Mouse (Mus musculus): ENCODE results near the gene Chrnb1. TPM values are rescaled to one million over a fixed set of nuclear protein-coding genes. Genes with fewer than 3 reads are reported as not detected.

The Chrnb1 gene
- polyA plus RNA-seq, 1 experiment from 2014 or later = 3.5 TPM

DNA sequence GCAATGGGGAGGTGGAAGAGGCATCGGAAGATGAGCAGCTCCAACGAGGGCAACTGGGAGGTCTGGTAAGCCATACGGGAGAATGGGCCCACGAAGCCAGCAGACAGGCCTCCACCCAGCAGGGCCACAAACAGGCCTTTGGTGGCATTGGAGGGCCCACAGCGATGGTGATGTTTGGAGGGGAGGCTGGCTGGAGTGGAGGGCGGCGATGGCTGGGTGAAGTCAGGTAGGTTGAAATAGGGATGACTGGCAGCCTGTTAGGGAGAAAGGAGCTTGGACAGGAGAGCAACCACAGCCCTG, 34.9 kb downstream of the Chrnb1 start:
- H3K9ac ChIP-seq (ENCODE audit: low read length) = no peak overlapping the region
- H3K9me3 ChIP-seq (ENCODE audit: control insufficient read depth, low read length) = no peaks in the 10 kb centered on the region
- H3K4me1 ChIP-seq (replicated peaks; ENCODE audit: control insufficient read depth, insufficient read depth, low read length) = peaks cover 29% of the 10 kb centered on the region
- H3K4me2 ChIP-seq (ENCODE audit: low read length) = no peak overlapping the region
- H3K4me3 ChIP-seq (ENCODE audit: low read depth, low read length) = no peak overlapping the region
- 92% methylated on average over 7 of the region's 7 CpGs for WGBS
- DNase-seq (ENCODE audit: low spot score) = no peak
- no peak overlapping the region for H3K27ac ChIP-seq (ENCODE audit: low read depth)
- ATAC-seq (replicated peaks; ENCODE audit: low FRiP score, low TSS enrichment, low read depth) = no peak
- no peaks in the 10 kb centered on the region for H3K27me3 ChIP-seq (replicated peaks; ENCODE audit: control insufficient read depth, insufficient read depth, low read length)
- no peaks in the 10 kb centered on the region for H3K36me3 ChIP-seq (ENCODE audit: control insufficient read depth, insufficient read depth, low read length)

DNA sequence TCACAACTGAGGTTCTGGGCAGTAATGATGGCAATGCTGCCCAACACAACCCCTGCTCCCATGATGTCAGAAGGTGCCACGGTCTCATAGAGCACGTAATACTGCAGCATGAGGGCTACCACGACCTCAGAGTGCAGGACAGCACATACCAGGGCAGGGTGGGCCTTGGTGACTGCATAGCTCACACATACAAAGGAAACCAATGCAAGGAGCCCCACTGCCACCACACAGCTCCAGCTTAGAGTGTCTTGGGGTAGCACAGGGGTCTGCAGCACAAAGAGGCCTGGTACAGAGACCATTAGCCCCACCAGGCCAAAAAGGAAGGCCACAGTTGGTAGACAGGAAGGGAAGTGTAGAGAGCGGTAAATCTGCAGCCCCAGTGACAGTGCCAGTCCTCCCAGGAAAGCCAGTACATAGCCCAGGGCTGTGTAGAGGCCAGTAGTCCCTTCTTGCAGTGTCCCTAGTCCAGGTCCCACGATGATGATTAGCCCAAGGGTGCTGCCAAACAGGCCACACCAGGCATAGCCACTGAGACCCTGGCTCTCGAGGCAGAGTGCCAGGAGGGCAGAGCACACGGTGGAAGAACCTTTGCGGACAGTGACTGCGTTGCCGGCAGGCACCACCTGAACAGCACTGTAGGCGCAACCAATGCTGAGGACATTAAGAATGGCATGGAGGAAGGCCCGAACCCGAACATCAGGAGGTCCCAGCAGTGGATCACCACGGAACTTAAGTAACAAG, 35.4 kb downstream of the Chrnb1 start:
- H3K27me3 ChIP-seq (replicated peaks; ENCODE audit: control insufficient read depth, insufficient read depth, low read length) = no peaks in the 10 kb centered on the region
- H3K4me3 ChIP-seq (ENCODE audit: low read depth, low read length) = no peak overlapping the region; the same call in 1 of the 2 replicates
- no peak overlapping the region for H3K9ac ChIP-seq (ENCODE audit: low read length)
- peak overlapping the region; percentile 93 for H3K4me2 ChIP-seq (ENCODE audit: low read length)
- no peak for DNase-seq (ENCODE audit: low spot score)
- peak overlapping the region; percentile 99; the same call in 1 of the 2 replicates for H3K27ac ChIP-seq (ENCODE audit: low read depth)
- H3K36me3 ChIP-seq (ENCODE audit: control insufficient read depth, insufficient read depth, low read length) = no peaks in the 10 kb centered on the region
- no peak for ATAC-seq (replicated peaks; ENCODE audit: low FRiP score, low TSS enrichment, low read depth)
- 79% methylated on average over 14 of the region's 14 CpGs for WGBS
- no peaks in the 10 kb centered on the region for H3K9me3 ChIP-seq (ENCODE audit: control insufficient read depth, low read length)
- peaks cover 32% of the 10 kb centered on the region for H3K4me1 ChIP-seq (replicated peaks; ENCODE audit: control insufficient read depth, insufficient read depth, low read length)

DNA sequence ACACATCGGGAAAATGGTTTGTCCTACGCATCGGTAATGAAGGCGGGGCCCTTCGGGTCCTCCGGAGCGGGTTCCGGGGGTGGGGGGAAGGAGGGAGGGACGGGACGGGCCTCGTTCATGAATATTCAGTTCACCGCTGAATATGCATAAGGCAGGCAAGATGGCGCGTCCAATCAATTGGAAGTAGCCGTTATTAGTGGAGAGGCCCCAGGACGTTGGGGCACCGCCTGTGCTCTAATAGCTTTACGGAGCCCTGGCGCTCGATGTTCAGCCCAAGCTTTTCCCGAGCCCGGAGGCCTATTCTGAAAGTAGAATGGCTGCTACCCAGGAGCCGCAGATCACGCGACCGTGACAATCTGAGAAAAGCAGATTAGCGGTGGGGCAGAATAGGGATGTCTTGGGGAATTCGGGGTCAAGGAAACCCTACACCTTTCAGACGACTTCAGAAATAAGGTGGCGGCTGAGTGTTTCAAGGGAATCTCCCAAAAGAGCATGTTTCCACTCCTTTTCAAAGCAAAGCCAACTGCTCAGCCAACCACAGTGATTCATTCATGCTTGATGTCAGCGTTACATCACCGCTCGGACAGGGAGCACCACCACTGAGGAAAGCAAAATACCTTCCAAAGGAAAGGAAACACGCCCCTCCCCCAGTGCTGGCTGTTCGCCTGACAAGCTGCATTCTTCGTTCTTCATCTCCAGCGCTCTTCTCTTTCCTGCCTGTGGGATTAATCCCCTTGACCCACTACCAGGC, 36.6 kb downstream of the Chrnb1 start:
- WGBS = under 1% methylated on average over 37 of the region's 37 CpGs
- peak overlapping the region; percentile 56 for H3K4me3 ChIP-seq (ENCODE audit: low read depth, low read length)
- peak overlapping the region; percentile 89 for H3K9ac ChIP-seq (ENCODE audit: low read length)
- DNase-seq (ENCODE audit: low spot score) (peak; percentile 91), ATAC-seq (replicated peaks; ENCODE audit: low FRiP score, low TSS enrichment, low read depth) (peak; percentile 82)
- no peaks in the 10 kb centered on the region for H3K9me3 ChIP-seq (ENCODE audit: control insufficient read depth, low read length)
- peak overlapping the region; percentile 99 for H3K27ac ChIP-seq (ENCODE audit: low read depth)
- no peaks in the 10 kb centered on the region for H3K27me3 ChIP-seq (replicated peaks; ENCODE audit: control insufficient read depth, insufficient read depth, low read length)
- no peaks in the 10 kb centered on the region for H3K36me3 ChIP-seq (ENCODE audit: control insufficient read depth, insufficient read depth, low read length)
- peak overlapping the region; percentile 93 for H3K4me2 ChIP-seq (ENCODE audit: low read length)
- H3K4me1 ChIP-seq (replicated peaks; ENCODE audit: control insufficient read depth, insufficient read depth, low read length) = peaks cover 40% of the 10 kb centered on the region

DNA sequence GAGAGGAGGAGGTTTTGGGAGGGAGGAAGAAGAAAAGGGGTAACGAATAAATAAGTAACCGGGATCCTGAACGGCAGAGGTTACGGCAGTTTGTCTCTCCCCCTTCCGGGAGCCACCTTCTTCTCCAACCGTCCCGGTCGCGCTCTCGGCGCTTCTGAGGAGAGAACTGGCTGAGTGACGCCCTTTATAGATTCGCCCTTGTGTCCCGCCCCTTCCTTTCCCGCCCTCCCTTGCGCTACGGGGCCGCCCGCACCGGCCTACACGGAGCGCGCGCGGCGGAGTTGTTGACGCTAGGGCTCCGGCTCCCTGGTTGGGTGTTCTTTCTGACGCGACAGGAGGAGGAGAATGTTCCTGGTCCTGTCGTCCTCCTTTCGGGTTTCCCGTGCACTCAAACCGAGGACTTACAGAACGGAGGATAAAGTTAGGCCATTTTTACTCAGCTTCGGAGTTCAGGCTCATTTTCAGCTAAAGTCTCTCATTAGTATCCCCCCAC, 37.2 kb downstream of the Chrnb1 start, which contains the start of gene Polr2a:
TSS of gene Polr2a (minus strand) at position 160 of the 493 bp plus-strand sequence.
- no peaks in the 10 kb centered on the region for H3K27me3 ChIP-seq (replicated peaks; ENCODE audit: control insufficient read depth, insufficient read depth, low read length)
- H3K36me3 ChIP-seq (ENCODE audit: control insufficient read depth, insufficient read depth, low read length) = no peaks in the 10 kb centered on the region
- WGBS = under 1% methylated on average over 36 of the region's 36 CpGs
- peak; percentile 99 for DNase-seq (ENCODE audit: low spot score)
- H3K4me2 ChIP-seq (ENCODE audit: low read length) = peak within 1 kb of the TSS; percentile 93
- H3K27ac ChIP-seq (ENCODE audit: low read depth) = peak within 1 kb of the TSS; percentile 99
- peak within 1 kb of the TSS; percentile 89 for H3K9ac ChIP-seq (ENCODE audit: low read length)
- no peaks in the 10 kb centered on the region for H3K9me3 ChIP-seq (ENCODE audit: control insufficient read depth, low read length)
- ATAC-seq (replicated peaks; ENCODE audit: low FRiP score, low TSS enrichment, low read depth) = peak; percentile 95
- peak within 1 kb of the TSS; percentile 56 for H3K4me3 ChIP-seq (ENCODE audit: low read depth, low read length)
- peaks cover 41% of the 10 kb centered on the region for H3K4me1 ChIP-seq (replicated peaks; ENCODE audit: control insufficient read depth, insufficient read depth, low read length)

DNA sequence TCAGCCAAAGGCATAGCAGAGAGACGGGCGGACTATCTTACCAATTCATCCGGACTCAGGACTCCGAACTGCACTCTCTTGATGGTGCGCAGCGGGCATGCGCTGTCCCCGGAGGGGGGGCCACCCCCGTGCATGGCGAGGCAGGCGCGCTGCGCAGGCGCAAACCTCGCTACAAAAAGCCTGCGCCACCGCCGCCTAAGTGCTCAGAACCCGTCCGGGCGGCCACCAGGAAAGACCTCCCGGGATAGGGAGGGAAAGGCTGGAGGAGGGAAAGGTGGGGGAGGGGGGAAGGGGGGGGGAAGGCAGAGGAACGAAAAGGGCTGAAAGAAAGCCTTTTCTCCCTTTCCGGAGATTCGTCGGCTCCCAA, 37.7 kb downstream of the Chrnb1 start:
- H3K27ac ChIP-seq (ENCODE audit: low read depth) = peak overlapping the region; percentile 99
- no peaks in the 10 kb centered on the region for H3K9me3 ChIP-seq (ENCODE audit: control insufficient read depth, low read length)
- WGBS = under 1% methylated on average over 26 of the region's 26 CpGs

DNA sequence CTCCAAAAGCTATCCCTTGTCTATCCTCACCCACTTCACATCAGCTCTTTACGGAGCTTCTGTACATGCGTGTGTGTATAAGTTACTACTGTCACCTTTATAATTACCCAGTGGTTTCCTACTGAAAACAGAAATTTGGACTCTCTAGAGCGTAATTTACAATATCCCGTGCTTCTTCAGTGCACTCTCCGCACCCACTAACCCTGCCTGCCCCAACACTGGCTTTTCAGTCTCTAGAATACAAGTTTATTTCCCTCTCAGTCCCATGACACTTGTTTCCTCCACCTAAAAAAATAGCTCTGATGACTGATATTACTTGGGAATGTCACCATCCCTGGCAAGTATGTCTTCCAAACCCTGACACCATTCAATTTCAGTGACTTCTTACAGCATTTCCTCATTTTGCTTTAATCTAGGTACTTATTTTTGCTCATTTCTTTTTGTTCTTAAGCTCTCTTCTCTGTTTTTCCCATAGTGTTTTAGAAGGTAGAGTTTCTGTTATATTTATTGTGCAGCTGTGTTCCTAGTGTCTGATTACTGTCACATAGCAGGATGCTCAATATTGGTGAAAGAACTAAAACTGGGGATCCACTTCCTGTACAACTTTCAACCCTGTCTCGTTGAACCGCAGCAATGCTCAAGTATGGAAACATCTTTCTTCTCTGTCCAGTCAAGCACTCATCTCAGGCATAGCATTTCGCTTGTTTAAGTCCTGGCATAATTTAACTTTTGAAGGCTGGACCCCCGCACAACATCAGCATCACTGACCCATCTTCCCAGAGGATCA, 38.2 kb downstream of the Chrnb1 start:
- Histone ChIP-seq H3K36me3 (ENCODE audit: control insufficient read depth, insufficient read depth, low read length) (no peaks in the 10 kb centered on the region), H3K9me3 (ENCODE audit: control insufficient read depth, low read length) (no peaks in the 10 kb centered on the region), H3K4me1 (replicated peaks; ENCODE audit: control insufficient read depth, insufficient read depth, low read length) (peaks cover 41% of the 10 kb centered on the region), H3K9ac (ENCODE audit: low read length) (peak overlapping the region; percentile 89), H3K27ac (ENCODE audit: low read depth) (peak overlapping the region; percentile 99), H3K4me3 (ENCODE audit: low read depth, low read length) (peak overlapping the region; percentile 56), H3K27me3 (replicated peaks; ENCODE audit: control insufficient read depth, insufficient read depth, low read length) (no peaks in the 10 kb centered on the region), H3K4me2 (ENCODE audit: low read length) (peak overlapping the region; percentile 93)
- ATAC-seq (replicated peaks; ENCODE audit: low FRiP score, low TSS enrichment, low read depth) = no peak
- no peak for DNase-seq (ENCODE audit: low spot score)
- 40% methylated on average over 9 of the region's 9 CpGs for WGBS

More for the DNA sequence above, 37.7 kb downstream of the Chrnb1 start:
- H3K27me3 ChIP-seq (replicated peaks; ENCODE audit: control insufficient read depth, insufficient read depth, low read length) = no peaks in the 10 kb centered on the region
- H3K4me1 ChIP-seq (replicated peaks; ENCODE audit: control insufficient read depth, insufficient read depth, low read length) = peaks cover 41% of the 10 kb centered on the region
- no peaks in the 10 kb centered on the region for H3K36me3 ChIP-seq (ENCODE audit: control insufficient read depth, insufficient read depth, low read length)
- peak overlapping the region; percentile 56 for H3K4me3 ChIP-seq (ENCODE audit: low read depth, low read length)
- H3K4me2 ChIP-seq (ENCODE audit: low read length) = peak overlapping the region; percentile 93
- peak; percentile 84 for ATAC-seq (replicated peaks; ENCODE audit: low FRiP score, low TSS enrichment, low read depth)
- H3K9ac ChIP-seq (ENCODE audit: low read length) = peak overlapping the region; percentile 89
- peak; percentile 93 for DNase-seq (ENCODE audit: low spot score)

DNA sequence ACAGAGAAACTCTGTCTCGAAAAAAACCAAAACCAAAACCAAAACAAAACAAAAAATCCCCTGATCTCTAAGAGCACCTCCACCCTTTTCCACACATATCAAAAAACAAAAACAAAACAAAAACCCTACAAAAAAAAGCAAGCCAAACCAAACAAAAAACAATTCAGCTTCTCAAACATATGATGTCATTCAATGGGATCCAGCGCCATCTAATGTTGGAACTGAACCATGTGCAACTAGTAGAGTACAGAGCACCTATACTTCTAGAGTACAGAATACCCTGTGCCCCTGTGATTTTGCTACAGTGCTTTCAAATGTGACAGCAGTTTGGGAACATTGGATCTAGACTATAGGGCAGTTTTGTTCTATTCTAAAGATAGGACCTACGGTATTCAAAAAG, 41.0 kb downstream of the Chrnb1 start:
- DNase-seq (ENCODE audit: low spot score) (no peak), ATAC-seq (replicated peaks; ENCODE audit: low FRiP score, low TSS enrichment, low read depth) (no peak)
- Histone ChIP-seq H3K36me3 (ENCODE audit: control insufficient read depth, insufficient read depth, low read length) (peaks cover 4% of the 10 kb centered on the region; the same call in 1 of the 2 replicates), H3K4me1 (replicated peaks; ENCODE audit: control insufficient read depth, insufficient read depth, low read length) (peaks cover 34% of the 10 kb centered on the region), H3K9ac (ENCODE audit: low read length) (no peak overlapping the region), H3K9me3 (ENCODE audit: control insufficient read depth, low read length) (no peaks in the 10 kb centered on the region), H3K27ac (ENCODE audit: low read depth) (no peak overlapping the region), H3K4me3 (ENCODE audit: low read depth, low read length) (no peak overlapping the region), H3K27me3 (replicated peaks; ENCODE audit: control insufficient read depth, insufficient read depth, low read length) (no peaks in the 10 kb centered on the region), H3K4me2 (ENCODE audit: low read length) (peak overlapping the region; percentile 93; the same call in 1 of the 2 replicates)
- 53% methylated on average over 3 of the region's 3 CpGs for WGBS

DNA sequence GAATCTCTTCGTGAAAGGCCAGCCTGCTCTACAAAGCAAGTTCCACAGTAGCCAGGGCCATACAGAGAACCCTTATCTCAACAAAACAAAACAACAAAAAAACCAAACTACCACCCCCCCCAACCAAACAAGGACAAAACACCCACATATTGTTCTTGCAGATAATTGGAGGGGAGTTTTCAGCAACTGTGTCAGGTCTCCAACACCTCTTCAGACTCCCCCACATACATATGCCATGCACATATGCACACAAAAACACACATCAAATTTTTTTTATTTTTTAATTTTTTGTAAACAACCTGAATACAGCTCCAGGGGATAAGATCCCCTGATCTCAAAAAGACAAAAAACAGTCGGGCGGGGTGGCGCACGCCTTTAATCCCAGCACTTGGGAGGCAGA, 41.5 kb downstream of the Chrnb1 start:
- WGBS = 91% methylated on average over 5 of the region's 5 CpGs
- no peak for ATAC-seq (replicated peaks; ENCODE audit: low FRiP score, low TSS enrichment, low read depth)
- H3K36me3 ChIP-seq (ENCODE audit: control insufficient read depth, insufficient read depth, low read length) = peaks cover 4% of the 10 kb centered on the region; the same call in 1 of the 2 replicates

More for the DNA sequence above, 41.5 kb downstream of the Chrnb1 start:
- H3K27ac ChIP-seq (ENCODE audit: low read depth) = no peak overlapping the region
- H3K4me1 ChIP-seq (replicated peaks; ENCODE audit: control insufficient read depth, insufficient read depth, low read length) = peaks cover 32% of the 10 kb centered on the region
- H3K4me3 ChIP-seq (ENCODE audit: low read depth, low read length) = no peak overlapping the region
- H3K27me3 ChIP-seq (replicated peaks; ENCODE audit: control insufficient read depth, insufficient read depth, low read length) = no peaks in the 10 kb centered on the region
- no peak overlapping the region for H3K4me2 ChIP-seq (ENCODE audit: low read length)
- H3K9ac ChIP-seq (ENCODE audit: low read length) = no peak overlapping the region
- DNase-seq (ENCODE audit: low spot score) = no peak
- H3K9me3 ChIP-seq (ENCODE audit: control insufficient read depth, low read length) = no peaks in the 10 kb centered on the region
